Mouse (Mus musculus): ENCODE data around the gene B4galt5. TPM values are rescaled to one million over a fixed set of nuclear protein-coding genes. Genes with fewer than 3 reads are reported as not detected.

B4galt5 gene
- total and polyA plus RNA-seq, 3 experiments = 12.5 to 17.6 (median 13.5) TPM

GRCm38 (mm10) chr2:167363272-167364045 is 14.5 kb upstream of the B4galt5 start:
- Histone ChIP-seq H3K27ac (ENCODE audit: insufficient read depth, low read depth) (0 out of 2 replicates have a peak overlapping the region, but pooled peaks have one; percentile 1), H3K36me3 (replicated peaks in 1 of 2; ENCODE audit: control insufficient read depth in 1 of 2, insufficient read depth in 1 of 2, low read length in 1 of 2) (peaks cover 5 to 15% of the 10 kb centered on the region in 2 experiments), H3K9ac (ENCODE audit: insufficient read depth, low read depth) (no peak overlapping the region), H3K27me3 (replicated peaks) (no peaks in the 10 kb centered on the region), H3K4me2 (ENCODE audit: insufficient read depth, low read depth, poor library complexity, severe bottlenecking) (no peak overlapping the region), H3K4me1 (ENCODE audit: control insufficient read depth in 1 of 2, insufficient read depth in 2 of 2) (peaks cover 17 to 58% of the 10 kb centered on the region in 2 experiments), H3K79me2 (replicated peaks; ENCODE audit: control insufficient read depth, extremely low read depth, insufficient read depth, poor library complexity, severe bottlenecking) (no peaks in the 10 kb centered on the region), H3K4me3 (replicated peaks in 1 of 3; ENCODE audit: low read depth in 2 of 3, low read length in 2 of 3, poor library complexity in 1 of 3) (no peak overlapping the region), H3K9me3 (replicated peaks; ENCODE audit: low read length) (peaks cover 8% of the 10 kb centered on the region)
- dilution Hi-C loops (cut with MboI; ENCODE audit: extremely low pct_ligation_motif_present, extremely low pct_unique_long_range_greater_than_20kb, low sequenced_read_pairs) = no loop called here
- DNase-seq (ENCODE audit: extremely low read depth) = peak; percentile 83
- in situ Hi-C loops (cut with MboI; ENCODE audit: low pct_ligation_motif_present, low pct_unique_long_range_greater_than_20kb, low sequenced_read_pairs) = no loop called here
- 0 out of 2 replicates have a peak, but pooled peaks have one; percentile 65 for TF ChIP-seq MAX (IDR thresholded peaks at IDR 0.05; ENCODE audit: low read length)
- TF ChIP-seq USF2 (conservative IDR thresholded peaks at IDR 0.05; ENCODE audit: low read depth, low read length) = no peak
- 0 out of 2 replicates have a peak, but pooled peaks have one; percentile 32 for TF ChIP-seq SIN3A (IDR thresholded peaks at IDR 0.05; ENCODE audit: low read length)
- TF ChIP-seq ZC3H11A (IDR thresholded peaks at IDR 0.05; ENCODE audit: low read depth, low read length) = no peak
- peak; percentile 51; the same call in 1 of the 2 replicates for TF ChIP-seq MEF2A (IDR thresholded peaks at IDR 0.05; ENCODE audit: borderline replicate concordance, low read depth, low read length)
- peak; percentile 63; the same call in 1 of the 2 replicates for TF ChIP-seq MAFK (IDR thresholded peaks at IDR 0.05; ENCODE audit: insufficient replicate concordance, low read length)
- TF ChIP-seq BHLHE40 (IDR thresholded peaks at IDR 0.05; ENCODE audit: low read depth, low read length) = peak; percentile 80
- no peak for TF ChIP-seq NELFE (IDR thresholded peaks at IDR 0.05; ENCODE audit: low read depth, low read length)
- no peak for TF ChIP-seq CHD1 (IDR thresholded peaks at IDR 0.05; ENCODE audit: low read depth, low read length)
- TF ChIP-seq UBTF (IDR thresholded peaks at IDR 0.05; ENCODE audit: low read depth, low read length) = 0 out of 2 replicates have a peak, but pooled peaks have one; percentile 69
- peak; percentile 56 for TF ChIP-seq MXI1 (IDR thresholded peaks at IDR 0.05; ENCODE audit: low read depth, low read length)
- peak; percentile 67 for TF ChIP-seq EP300 (IDR thresholded peaks at IDR 0.05; ENCODE audit: low read length)
- TF ChIP-seq IRF4 (IDR thresholded peaks at IDR 0.05; ENCODE audit: low read depth, low read length) = peak; percentile 64
- peak; percentile 82 for TF ChIP-seq ETS1 (conservative IDR thresholded peaks at IDR 0.05; ENCODE audit: low read depth, low read length)
- TF ChIP-seq ZMIZ1 (IDR thresholded peaks at IDR 0.05; ENCODE audit: low read depth, low read length) = no peak
- 0 out of 2 replicates have a peak, but pooled peaks have one; percentile 8 for TF ChIP-seq JUND (conservative IDR thresholded peaks at IDR 0.05; ENCODE audit: low read depth, low read length)
- TF ChIP-seq GABPA (IDR thresholded peaks at IDR 0.05; ENCODE audit: insufficient replicate concordance, low read depth, low read length) = no peak
- peak; percentile 67 for TF ChIP-seq TCF12 (IDR thresholded peaks at IDR 0.05; ENCODE audit: low read depth, low read length)
- peak; percentile 41; the same call in 1 of the 2 replicates for TF ChIP-seq MYC (IDR thresholded peaks at IDR 0.05; ENCODE audit: low read depth, low read length)
- TF ChIP-seq NRF1 (IDR thresholded peaks at IDR 0.05; ENCODE audit: low read depth, low read length) = no peak
